Mouse (Mus musculus) retina, embryonic 14.5 days (tissue): ENCODE results near the gene Lingo2.

Experiments
- DNase-seq: peaks from one replicate; pipeline ENCODE4 v3.0.0-alpha.2; 2015; ENCODE audit warnings: low spot score

Gene Lingo2

DNA sequence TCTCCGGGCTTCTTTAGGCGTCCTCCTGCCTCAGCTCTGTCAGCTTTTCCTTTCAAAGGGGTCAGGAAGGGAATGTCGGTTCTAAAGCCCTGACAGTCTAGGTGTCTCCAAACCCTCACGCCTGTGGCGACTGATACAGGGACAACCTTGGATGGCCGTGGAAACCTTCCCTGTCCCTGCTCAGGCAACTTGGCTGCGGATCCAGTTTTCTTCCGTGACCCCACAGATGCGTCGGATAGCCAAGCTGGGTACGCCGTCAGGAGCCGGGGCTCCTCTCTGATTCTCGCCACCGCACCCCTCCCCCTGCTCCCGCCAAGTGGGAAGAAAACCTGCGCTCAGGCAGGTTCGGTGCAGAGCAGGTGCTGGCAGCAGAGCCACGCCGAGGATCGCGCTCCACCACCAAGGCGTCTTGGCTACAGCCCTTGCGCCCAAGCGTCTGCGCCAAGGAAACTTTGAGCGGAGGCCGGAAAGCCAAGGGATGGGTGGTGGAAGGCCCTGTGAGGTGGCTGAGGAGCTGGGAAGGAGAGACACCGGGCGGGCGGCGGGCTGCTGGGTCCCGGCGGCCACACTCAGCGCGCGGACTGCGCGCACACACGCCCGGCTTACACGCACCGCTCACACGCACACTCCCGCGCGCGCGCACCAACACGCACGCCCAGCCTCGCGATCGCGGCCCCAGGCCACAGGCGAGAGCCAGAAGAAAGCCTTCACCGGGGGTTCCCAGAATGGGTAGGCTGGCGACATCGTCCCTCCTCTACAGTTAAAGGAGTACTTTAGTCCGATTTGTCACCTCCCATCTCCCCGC, at the start of gene Lingo2:
Gene Lingo2, minus strand, starts transcription at position 598 of the 805 bp plus-strand sequence.
- DNase-seq, result peak; percentile 60

DNA sequence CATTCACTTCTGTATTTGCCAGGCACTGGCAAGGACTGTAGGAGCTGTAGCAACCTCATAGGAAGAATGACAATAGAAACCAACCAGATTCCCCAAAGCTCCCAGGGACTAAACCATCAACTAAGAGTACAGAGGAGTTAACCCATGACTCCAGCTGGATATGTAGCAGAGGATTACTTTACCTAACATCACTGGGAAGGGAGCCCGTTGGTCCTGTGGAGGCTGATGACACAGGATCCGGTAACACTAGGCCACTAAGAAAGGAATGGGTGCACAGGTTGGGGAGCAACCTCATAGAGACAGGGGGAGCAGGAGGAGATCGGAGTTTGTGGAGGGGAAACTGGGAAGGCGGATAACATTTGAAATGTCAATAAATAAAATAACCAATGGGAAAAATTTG, 21.8 kb upstream of the Lingo2 start:
- DNase-seq, result no peak

DNA sequence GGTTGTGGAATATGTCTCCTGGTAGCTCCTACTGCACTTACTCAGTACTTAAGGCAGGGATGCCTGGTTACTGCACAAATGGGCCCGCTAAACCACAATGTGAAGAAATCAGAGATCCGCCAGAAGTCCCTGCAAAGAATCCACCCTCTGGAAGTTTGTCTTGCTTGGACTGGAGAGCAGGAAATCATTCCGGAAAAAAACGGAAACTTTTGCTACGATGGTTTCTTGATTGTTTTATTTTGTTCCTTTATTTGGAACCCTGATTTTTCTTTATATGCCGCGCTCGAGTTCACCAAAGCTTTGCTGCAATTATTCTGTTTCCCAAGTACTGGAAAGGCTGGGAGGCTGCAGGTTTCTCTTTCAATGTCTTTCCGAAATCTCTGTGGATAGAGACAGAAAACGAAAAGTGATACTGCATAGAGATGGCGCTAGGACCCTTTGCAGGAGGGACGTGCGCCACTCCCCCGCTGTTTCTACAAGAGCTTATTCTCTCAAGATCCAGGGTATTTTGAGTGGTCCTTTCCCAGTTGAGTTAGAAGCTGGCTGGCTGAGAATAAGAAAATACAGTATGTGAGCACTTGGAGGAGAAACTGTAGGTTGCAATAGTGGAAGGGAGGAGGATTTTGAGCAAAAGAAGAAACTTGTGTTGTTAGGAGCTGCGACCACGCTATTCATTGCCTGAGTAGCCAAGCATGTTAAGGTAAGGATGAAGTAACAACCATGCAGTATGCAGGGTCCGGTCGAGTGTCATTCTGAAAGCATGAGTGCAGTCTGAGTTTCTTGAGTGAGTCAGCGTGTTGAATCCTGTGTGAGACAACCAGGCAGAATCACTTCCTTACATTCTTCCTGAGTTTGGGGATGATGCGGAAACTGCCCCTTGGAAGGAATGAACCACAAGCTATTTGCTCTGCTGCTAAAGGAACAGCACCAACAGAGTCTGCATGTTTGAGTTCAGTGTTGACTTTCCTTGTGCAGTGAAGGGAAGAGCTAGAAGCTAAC, 1.2 kb upstream of the Lingo2 start:
- DNase-seq, result peak; percentile 31

DNA sequence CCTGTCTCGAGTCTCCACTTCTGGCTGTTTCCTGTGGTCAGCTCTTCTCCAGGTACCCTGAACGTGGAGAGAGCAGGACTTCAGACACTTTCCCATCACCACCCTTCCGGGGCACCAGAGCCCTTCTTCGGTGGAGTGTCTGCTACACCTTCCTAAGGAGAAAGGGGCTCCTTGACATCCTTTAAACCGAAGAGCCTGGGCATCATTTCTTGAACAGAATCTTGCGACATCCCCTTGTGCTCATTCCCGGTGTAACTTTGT, 338 bp upstream of the Lingo2 start:
- DNase-seq, result no peak

DNA sequence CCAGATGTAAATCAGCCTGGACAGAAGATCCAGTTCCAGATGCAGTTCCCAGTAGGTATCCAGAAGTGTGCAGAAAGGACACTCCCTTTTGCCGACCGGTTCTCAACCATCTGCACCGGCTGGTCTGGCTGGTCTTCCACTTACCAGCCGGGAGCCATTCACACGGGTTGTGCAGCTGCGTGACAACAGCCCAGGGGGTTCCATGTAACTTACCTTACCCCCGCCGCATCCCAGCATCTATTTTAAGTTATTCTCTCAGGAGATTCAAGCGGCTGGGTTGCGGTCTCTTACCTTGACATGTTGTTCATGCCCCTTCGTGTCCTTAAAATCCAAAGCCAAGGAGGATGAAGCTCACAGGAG, 777 bp downstream of the Lingo2 start:
- DNase-seq, result peak; percentile 36

DNA sequence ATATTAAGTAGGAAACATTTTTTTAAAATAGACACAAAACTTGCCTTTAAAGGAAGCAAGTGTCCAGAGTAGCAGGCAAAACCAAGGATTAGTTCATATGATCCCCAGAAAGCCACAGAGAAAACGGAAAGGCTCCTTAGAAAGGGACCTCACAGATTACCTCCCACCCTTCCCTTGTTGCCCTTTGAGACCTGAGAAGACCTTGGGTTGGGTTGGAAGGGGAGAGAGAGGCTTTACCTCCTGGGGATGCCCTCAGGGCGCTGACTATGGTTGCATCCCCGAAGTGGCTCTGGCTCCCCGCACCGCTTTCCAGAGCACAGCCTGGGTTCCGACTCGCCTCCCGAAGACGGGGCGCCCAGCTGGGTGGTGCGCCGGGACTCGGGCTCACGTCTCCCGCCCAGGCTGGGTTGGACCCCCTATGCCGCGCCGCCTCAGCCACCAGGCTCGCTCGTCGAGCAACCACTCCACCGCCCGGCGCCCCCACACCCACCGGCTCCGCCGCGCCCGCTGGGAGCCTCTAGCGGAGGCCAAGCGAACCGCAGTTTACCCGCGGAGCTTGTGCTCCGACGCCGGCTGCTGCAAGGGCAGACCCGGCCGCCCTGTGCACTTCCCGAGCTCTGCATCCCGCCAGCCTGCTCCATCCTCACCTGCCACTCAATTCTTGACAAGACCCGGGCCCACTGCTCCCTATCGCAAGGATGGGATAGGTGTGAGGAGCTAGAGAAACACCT, 1.4 kb downstream of the Lingo2 start:
- DNase-seq, result peak; percentile 88

DNA sequence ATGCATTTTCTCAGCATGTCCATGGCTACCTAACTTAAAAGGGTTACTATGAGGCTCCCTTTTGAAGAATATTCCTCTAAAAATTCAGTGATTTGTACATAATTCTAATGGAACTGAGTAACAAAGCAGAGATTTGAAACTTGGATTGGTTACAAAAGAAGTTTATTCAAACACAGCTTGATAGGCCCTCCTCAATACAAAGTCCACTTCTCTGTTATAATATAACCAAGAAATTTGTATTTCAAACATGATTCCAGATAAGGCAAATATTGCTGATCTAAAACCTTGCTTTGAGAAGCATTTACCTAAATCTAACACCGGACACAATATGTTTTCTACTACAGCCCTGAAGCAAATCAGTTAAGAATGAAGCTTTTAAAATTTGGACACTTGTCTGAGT, 60.7 kb downstream of the Lingo2 start:
- no peak for DNase-seq

DNA sequence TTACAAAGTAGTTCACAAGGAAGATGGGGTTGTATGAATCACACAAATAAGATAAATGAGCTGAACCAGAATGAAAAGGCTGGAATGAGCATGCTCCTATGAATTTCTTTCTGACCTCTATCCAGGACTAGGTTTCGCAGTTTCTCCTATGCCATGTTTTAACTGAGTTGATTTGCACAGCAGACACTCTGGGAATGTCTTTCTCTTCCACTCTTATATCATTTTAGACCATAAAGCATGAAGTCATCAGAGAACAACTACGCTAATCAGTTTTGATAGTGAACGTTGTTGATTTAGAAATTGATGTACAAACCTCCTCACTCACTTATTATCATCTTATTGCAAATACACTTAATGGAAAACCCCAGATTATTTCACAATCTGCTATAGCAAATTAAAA, 61.2 kb downstream of the Lingo2 start:
- no peak for DNase-seq

DNA sequence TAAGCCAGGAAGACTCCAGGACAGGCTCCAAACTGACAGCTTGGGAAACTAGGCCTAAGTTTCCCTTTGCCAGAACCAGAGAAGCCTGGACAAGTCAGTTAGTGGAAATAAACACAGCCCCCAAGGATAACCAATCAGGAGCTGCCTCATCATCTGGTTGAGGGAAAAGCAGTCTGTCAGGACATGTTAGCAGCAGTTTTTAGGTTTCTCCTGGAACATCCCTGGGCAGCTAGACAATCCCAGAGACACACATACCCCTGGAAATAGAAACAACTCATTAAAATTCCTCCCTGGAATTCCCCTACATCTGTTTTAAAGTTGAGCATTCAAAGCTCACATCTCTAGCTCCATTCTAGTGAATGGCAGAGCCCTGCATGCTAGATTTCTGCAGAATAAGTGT, 76.8 kb downstream of the Lingo2 start:
- DNase-seq, result no peak

DNA sequence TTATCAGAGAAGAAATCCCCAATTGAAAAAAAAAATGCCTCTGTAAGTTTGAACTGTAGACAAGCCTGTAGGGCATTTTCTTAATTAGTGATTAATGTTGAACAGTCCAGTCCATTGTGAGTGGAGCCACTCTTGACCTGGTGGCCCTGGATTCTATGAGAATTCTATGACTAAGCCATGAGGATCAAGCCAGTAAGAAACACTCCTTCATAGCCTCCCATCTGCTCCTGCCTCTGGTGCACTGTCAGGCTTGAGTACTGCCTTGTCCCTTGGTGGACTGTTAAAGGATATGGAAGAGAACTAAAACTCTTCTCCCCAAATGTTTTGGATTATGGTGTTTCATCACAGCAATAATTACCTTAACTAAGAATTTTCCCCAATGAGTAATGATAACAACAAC, 126.6 kb downstream of the Lingo2 start:
- no peak for DNase-seq

DNA sequence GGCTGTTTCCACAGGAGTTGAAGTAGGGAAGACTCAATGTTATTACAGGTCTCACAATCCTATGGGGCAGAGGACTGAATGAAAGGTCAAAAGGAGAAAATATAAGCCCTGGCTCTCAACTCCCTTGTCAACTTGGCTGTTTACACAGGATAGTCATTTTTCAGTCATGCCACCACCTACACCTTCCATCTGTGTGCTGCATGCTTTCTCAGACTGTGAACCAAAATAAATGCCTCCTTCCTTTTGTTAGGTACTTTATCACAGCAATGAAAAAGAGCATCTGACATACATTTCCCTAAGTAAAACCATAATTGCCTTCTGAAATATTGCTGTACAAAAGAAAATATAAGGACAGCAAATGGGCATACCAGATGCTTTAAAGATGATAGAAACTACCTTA, 129.6 kb downstream of the Lingo2 start:
- DNase-seq, result no peak

DNA sequence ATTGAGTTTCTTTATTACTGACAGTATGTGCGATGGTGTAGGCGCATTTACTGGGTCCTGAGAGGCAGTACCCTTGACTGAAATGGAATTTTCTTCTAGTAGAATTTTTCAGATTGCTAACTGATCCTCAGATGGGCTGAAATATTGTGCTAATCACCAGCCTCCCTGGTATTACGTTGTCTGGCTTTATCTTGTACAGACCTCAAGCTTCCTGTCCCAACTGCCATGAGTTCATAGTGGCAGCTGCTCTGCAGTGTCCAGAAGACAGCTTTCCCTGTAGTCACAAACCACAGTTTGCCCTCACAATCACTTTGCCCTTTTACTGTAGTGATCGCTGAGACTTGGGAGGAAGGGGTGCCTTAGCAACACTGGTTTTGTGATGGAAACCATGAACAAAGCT, 176.5 kb downstream of the Lingo2 start:
- DNase-seq, result no peak

DNA sequence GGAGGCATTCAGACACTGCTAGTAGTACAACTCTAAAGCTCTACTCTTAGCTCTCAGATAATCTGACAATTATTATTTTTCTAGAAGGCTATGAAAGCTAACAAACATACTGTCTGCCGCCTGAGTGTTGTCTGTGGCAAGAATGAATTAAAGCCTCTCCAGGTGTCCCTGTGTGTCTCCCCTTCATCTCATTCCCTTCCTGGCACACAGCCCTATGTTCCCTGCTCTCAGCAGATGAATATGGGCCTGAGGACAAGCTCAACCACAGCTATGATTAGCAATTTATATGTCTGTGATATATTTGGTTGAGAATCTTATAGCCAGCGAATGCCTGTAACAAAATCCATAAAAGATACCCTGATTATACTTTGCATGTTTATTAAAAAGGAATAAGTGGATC, 220.9 kb downstream of the Lingo2 start:
- no peak for DNase-seq

DNA sequence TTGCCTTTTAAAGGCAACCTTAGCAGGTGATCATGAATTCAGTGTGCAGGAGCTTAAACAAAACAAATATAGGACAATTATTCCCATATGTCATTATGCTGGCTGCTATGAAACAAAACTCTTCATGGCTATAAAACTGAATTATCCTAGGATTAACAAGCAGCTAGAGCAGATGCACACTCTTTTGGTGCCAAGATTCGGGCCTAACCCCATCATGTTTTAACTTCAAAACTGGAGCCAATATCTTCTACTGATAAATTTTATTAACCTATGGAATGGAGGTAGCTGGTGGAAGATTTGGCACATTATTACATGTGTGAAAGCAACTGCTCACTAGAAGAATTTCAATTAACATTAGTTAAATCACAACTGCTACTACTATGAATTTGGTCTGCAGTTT, 235.1 kb downstream of the Lingo2 start:
- DNase-seq, result no peak

DNA sequence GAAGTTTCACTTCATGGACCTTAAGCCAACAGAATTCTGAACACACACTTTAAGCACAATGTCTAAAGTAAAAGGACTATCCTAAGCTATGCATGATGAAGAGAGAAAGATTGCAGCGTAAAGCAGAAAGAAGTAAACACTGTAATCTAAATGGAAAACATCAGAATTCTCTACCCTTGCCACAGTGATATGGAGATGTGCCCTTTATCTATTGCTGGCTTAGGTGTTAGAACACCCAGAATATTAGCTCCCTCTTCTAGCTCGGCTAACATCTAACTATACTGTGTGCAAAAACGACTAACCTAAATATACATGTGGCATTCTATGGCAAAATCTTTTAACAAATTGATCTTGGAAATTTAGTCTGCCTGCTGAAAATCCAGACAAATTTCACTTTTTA, 252.7 kb downstream of the Lingo2 start:
- no peak for DNase-seq

DNA sequence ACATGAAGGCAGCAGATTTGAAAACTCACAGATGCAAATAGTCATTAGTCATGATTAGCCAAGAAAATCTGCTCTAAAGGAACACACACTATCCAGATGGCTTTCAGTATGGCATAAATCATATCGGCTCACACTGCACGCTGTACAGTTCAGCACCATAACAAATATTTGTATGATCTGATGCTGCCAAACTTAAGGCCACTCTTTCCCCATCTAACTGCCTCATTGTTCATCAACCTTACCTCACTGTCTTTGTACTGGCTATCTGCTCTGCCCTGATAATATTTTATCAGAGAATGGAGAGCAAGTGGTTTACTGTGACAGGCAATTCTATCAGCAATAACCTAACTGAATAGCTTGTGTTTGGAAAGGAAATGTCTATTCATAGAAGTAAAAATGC, 254.7 kb downstream of the Lingo2 start:
- DNase-seq, result no peak

DNA sequence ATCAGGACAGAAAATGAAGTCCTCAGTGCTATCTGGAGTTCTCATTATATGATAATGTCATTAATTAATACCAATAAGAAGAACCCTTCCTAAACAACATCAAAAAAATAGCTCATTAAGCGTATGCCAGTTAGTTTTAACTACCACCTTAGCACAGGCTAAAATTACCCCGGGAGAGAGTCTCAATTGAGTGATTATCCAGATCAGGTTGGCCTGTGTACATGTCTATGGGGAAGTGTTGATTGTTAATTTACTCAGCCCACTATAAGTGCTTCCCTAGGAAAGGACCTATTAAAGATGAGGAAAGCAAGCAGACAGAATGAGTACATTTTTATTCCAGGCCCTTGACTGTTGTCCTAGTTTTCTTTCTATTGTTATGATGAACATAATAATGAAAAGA, 291.6 kb downstream of the Lingo2 start:
- DNase-seq, result peak; percentile 1

DNA sequence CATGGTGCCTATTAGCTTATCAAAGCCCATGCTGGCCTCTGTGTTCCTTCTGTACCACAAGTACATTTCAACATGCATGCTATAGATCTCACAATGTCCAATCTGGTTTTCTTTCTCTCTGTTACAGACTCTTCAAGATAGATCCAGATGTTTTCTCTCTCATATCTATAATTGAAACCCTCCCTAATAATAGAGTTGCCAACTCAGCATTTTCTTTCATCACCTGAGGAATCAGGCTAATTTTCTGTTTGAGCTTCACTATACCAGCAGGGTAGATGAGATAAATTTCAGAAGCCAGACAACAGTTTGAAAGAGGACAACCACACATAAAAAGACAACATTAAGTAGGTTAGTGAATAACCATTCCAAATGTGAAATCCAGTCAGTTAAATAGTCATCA, 303.8 kb downstream of the Lingo2 start:
- no peak for DNase-seq

DNA sequence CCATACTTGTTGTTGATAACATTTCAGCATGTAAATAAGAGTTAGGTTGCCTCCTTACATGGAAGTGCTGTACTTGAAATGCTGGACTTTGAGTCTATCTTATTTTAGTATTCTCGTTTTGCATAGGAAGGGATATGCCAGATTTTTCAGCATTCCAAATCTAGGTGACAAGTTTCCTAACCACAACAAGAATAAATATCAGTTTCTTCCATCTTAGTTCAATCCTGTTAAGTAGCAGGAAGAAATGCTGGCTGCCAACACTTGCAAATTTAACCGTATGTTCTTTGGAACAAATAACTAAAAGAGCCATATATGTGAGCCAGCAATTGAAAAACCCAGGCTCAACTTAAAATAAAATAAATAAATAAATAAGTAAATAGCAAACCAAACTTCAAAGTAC, 315.9 kb downstream of the Lingo2 start:
- DNase-seq, result no peak

DNA sequence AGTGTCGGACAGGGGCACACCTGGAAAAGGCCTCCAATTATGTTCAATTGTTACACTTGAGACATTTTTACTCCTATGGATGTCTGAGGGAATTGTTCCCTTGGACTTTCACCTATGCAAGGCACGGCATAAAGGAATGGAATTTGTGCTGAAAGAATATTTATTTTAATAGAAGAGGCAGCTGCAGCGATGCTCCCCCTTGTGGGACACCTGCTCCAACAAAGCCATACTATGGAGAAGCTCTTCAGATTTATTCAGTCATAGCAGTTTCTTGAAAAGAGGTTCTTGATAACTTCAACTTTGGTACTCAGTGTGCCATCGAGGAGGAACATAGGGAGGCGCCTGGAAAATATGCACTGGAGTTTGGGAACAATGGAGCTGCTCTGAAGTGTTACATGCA, 374.7 kb downstream of the Lingo2 start:
- no peak for DNase-seq

DNA sequence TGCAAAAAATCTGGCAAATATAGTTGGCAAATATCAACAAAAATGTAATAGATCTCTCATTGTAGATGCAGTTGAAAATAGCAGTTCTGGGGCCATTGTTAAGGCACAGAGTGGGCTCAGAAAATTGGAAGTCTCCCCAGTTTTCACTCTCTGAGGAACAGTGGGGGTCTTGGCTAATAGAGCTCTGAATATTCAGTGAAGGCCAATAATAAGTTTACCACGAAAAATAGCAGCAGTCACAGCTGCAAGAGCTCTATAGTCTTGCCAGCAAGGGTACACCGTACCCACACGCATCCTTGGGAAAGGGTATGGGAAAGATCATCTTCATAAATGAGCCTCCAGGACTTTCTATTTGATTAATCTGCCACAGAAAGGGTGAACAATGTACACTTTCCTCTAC, 375.3 kb downstream of the Lingo2 start:
- DNase-seq, result no peak

DNA sequence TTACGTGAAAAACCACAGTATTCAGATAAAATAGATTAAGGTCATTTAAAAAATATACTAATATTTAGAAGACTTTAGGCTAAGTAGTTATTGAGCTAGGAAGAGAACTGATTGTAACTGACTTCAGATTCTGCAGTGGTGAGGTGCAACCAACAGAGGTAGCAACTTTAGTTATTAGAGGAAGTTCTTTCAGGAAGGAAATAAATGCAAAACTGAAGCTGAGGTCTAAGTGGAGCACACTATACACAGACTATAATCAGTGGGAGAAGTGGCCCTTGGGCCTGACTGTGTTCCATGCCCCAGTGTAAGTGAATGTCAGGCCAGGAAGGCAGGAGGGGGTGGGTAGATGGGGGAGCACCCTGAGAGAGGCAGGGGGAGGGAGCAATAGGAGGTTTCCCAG, 385.0 kb downstream of the Lingo2 start:
- DNase-seq, result no peak

DNA sequence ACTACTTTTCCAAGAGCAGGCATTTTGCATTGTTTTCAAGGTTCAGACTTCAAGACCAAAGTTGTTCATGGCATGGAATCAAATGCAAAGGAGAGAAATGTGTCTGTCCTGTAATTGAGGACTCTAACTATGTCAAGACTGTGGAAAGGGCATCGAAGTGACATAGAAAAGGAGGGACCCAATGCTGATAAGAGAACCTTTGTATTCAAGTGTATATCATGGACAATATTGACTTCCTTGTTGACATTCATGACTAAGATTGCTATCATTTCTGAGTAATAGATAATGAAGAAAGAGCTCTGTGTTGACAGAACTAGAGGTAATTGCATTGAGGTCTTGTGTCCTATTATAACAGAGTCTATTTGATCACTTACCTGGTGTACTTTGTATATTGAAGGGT, 390.6 kb downstream of the Lingo2 start:
- no peak for DNase-seq
